Mouse (Mus musculus): ENCODE data around the gene Bub1b. TPM values are rescaled to one million over a fixed set of nuclear protein-coding genes. Genes with fewer than 3 reads are reported as not detected.

Gene Bub1b
- polyA plus RNA-seq, 1 experiment from 2014 or later: 36.4 TPM

GRCm38 (mm10) chr2:118682544-118683260 is 84.7 kb downstream of the Bub1b start:
- Histone ChIP-seq H3K9me3 (ENCODE audit: control insufficient read depth, low read length) (no peaks in the 10 kb centered on the region), H3K27me3 (replicated peaks; ENCODE audit: control insufficient read depth, insufficient read depth, low read length) (peaks cover 13% of the 10 kb centered on the region), H3K9ac (replicated peaks; ENCODE audit: low read depth, low read length) (no peak overlapping the region), H3K4me3 (replicated peaks; ENCODE audit: low read length) (no peak overlapping the region), H3K27ac (ENCODE audit: low read length) (no peak overlapping the region), H3K4me1 (replicated peaks; ENCODE audit: control insufficient read depth, insufficient read depth, low read length) (peaks cover 7% of the 10 kb centered on the region), H3K4me2 (ENCODE audit: low read length) (no peak overlapping the region), H3K36me3 (ENCODE audit: control insufficient read depth, insufficient read depth) (no peaks in the 10 kb centered on the region)
- ATAC-seq: peak; percentile 18; the same call in 1 of the 2 replicates
- WGBS: 48% methylated on average over 8 of the region's 8 CpGs

GRCm38 (mm10) chr2:118685088-118685487 is 87.1 kb downstream of the Bub1b start:
- Histone ChIP-seq H3K9ac (replicated peaks; ENCODE audit: low read depth, low read length) (no peak overlapping the region), H3K4me3 (replicated peaks; ENCODE audit: low read length) (no peak overlapping the region), H3K27ac (ENCODE audit: low read length) (no peak overlapping the region), H3K36me3 (ENCODE audit: control insufficient read depth, insufficient read depth) (no peaks in the 10 kb centered on the region), H3K4me1 (replicated peaks; ENCODE audit: control insufficient read depth, insufficient read depth, low read length) (peaks cover 6% of the 10 kb centered on the region; the same call in 1 of the 2 replicates), H3K4me2 (ENCODE audit: low read length) (no peak overlapping the region), H3K9me3 (ENCODE audit: control insufficient read depth, low read length) (no peaks in the 10 kb centered on the region), H3K27me3 (replicated peaks; ENCODE audit: control insufficient read depth, insufficient read depth, low read length) (no peaks in the 10 kb centered on the region)
- WGBS: 89% methylated on average over 4 of the region's 4 CpGs
- ATAC-seq: no peak

- WGBS: 86% methylated on average over 8 of the region's 8 CpGs
- no peak overlapping the region for H3K4me2 ChIP-seq (ENCODE audit: low read length)
These were observed 88.7 kb downstream of the Bub1b start for GRCm38 (mm10) chr2:118686693-118687092.

GRCm38 (mm10) chr2:118687791-118688190 is 89.8 kb downstream of the Bub1b start:
- Histone ChIP-seq H3K9ac (replicated peaks; ENCODE audit: low read depth, low read length) (no peak overlapping the region), H3K4me1 (replicated peaks; ENCODE audit: control insufficient read depth, insufficient read depth, low read length) (peaks cover 1% of the 10 kb centered on the region; the same call in 1 of the 2 replicates), H3K4me3 (replicated peaks; ENCODE audit: low read length) (no peak overlapping the region), H3K27me3 (replicated peaks; ENCODE audit: control insufficient read depth, insufficient read depth, low read length) (no peaks in the 10 kb centered on the region), H3K36me3 (ENCODE audit: control insufficient read depth, insufficient read depth) (no peaks in the 10 kb centered on the region), H3K9me3 (ENCODE audit: control insufficient read depth, low read length) (no peaks in the 10 kb centered on the region), H3K4me2 (ENCODE audit: low read length) (no peak overlapping the region), H3K27ac (ENCODE audit: low read length) (no peak overlapping the region)
- 90% methylated on average over 3 of the region's 3 CpGs for WGBS
- no peak for ATAC-seq

More at GRCm38 (mm10) chr2:118686693-118687092, 88.7 kb downstream of the Bub1b start:
- H3K4me3 ChIP-seq (replicated peaks; ENCODE audit: low read length): no peak overlapping the region
- no peak for ATAC-seq
- H3K36me3 ChIP-seq (ENCODE audit: control insufficient read depth, insufficient read depth): no peaks in the 10 kb centered on the region
- H3K9ac ChIP-seq (replicated peaks; ENCODE audit: low read depth, low read length): no peak overlapping the region
- no peaks in the 10 kb centered on the region for H3K9me3 ChIP-seq (ENCODE audit: control insufficient read depth, low read length)
- no peaks in the 10 kb centered on the region for H3K27me3 ChIP-seq (replicated peaks; ENCODE audit: control insufficient read depth, insufficient read depth, low read length)
- no peak overlapping the region for H3K27ac ChIP-seq (ENCODE audit: low read length)
- peaks cover 6% of the 10 kb centered on the region; the same call in 1 of the 2 replicates for H3K4me1 ChIP-seq (replicated peaks; ENCODE audit: control insufficient read depth, insufficient read depth, low read length)

- ATAC-seq: no peak
- H3K36me3 ChIP-seq (ENCODE audit: control insufficient read depth, insufficient read depth): no peaks in the 10 kb centered on the region
- no peak overlapping the region for H3K4me2 ChIP-seq (ENCODE audit: low read length)
- no peaks in the 10 kb centered on the region for H3K4me1 ChIP-seq (replicated peaks; ENCODE audit: control insufficient read depth, insufficient read depth, low read length)
- H3K9me3 ChIP-seq (ENCODE audit: control insufficient read depth, low read length): no peaks in the 10 kb centered on the region
- H3K27ac ChIP-seq (ENCODE audit: low read length): no peak overlapping the region
- 76% methylated on average over 10 of the region's 10 CpGs for WGBS
- H3K9ac ChIP-seq (replicated peaks; ENCODE audit: low read depth, low read length): no peak overlapping the region
- H3K4me3 ChIP-seq (replicated peaks; ENCODE audit: low read length): no peak overlapping the region
- peaks cover 3% of the 10 kb centered on the region; the same call in 1 of the 2 replicates for H3K27me3 ChIP-seq (replicated peaks; ENCODE audit: control insufficient read depth, insufficient read depth, low read length)
These were observed 91.9 kb downstream of the Bub1b start for GRCm38 (mm10) chr2:118689875-118690274.

Other genes with a start within 250 kb of the Bub1b start
- 5.4 and 6.2 TPM in 2 replicates for gene Gpr176, start 224.8 kb upstream of the Bub1b start, polyA plus RNA-seq (2015; fragmentation: Nextera tagmentation; extraction: Ambion mirVana)
- 9.3 and 9.8 TPM in 2 replicates for gene Eif2ak4, start 209.6 kb upstream of the Bub1b start, polyA plus RNA-seq (2015; fragmentation: Nextera tagmentation; extraction: Ambion mirVana)
- 316 and 322 TPM in 2 replicates for gene Srp14, start 118.5 kb upstream of the Bub1b start, polyA plus RNA-seq (2015; fragmentation: Nextera tagmentation; extraction: Ambion mirVana)
- 1.3 and 1.5 TPM in 2 replicates for gene Bmf, start 48.5 kb upstream of the Bub1b start, polyA plus RNA-seq (2015; fragmentation: Nextera tagmentation; extraction: Ambion mirVana)
- 26.0 and 36.4 TPM in 2 replicates for gene Pak6, start 65.1 kb downstream of the Bub1b start, polyA plus RNA-seq (2015; fragmentation: Nextera tagmentation; extraction: Ambion mirVana)
- gene Ankrd63, start 105.8 kb downstream of the Bub1b start, polyA plus RNA-seq (2015; fragmentation: Nextera tagmentation; extraction: Ambion mirVana): 0.43 and 0.46 TPM in 2 replicates
- 0.63 and 1.2 TPM in 2 replicates for gene Plcb2, start 130.2 kb downstream of the Bub1b start, polyA plus RNA-seq (2015; fragmentation: Nextera tagmentation; extraction: Ambion mirVana)
- gene Inafm2, start 147.5 kb downstream of the Bub1b start, polyA plus RNA-seq (2015; fragmentation: Nextera tagmentation; extraction: Ambion mirVana): 24.4 and 27.0 TPM in 2 replicates
- gene Ccdc9b, start 164.4 kb downstream of the Bub1b start, polyA plus RNA-seq (2015; fragmentation: Nextera tagmentation; extraction: Ambion mirVana): 1.3 and 1.6 TPM in 2 replicates
- gene Phgr1, start 174.6 kb downstream of the Bub1b start, polyA plus RNA-seq (2015; fragmentation: Nextera tagmentation; extraction: Ambion mirVana): not detected in 2 replicates
- 27.3 and 36.9 TPM in 2 replicates for gene Disp2, start 181.5 kb downstream of the Bub1b start, polyA plus RNA-seq (2015; fragmentation: Nextera tagmentation; extraction: Ambion mirVana)
- 49.6 and 52.6 TPM in 2 replicates for gene Knstrn, start 215.8 kb downstream of the Bub1b start, polyA plus RNA-seq (2015; fragmentation: Nextera tagmentation; extraction: Ambion mirVana)

Data from forebrain, embryonic 16.5 days (tissue).